Mouse (Mus musculus) forebrain, embryonic 13.5 days (tissue): ENCODE data around the gene Rab34. TPM values are rescaled to one million over a fixed set of nuclear protein-coding genes. Genes with fewer than 3 reads are reported as not detected.

Experiments
- ATAC-seq: fragments of 200-750 bp; cut with Nextera tagmentation; 2 replicates; pipeline ENCODE4 v1.8.0; 2017
- H3K27ac ChIP-seq: fragments of 300-500 bp; sonication (generic); 2 replicates; pipeline ENCODE4 v1.5.1; 2015; ENCODE audit warnings: inconsistent platforms, mild to moderate bottlenecking, moderate library complexity
- H3K27me3 ChIP-seq: fragments of 300-500 bp; sonication (generic); 2 replicates; pipeline ENCODE4 v1.6.1; 2015; ENCODE audit warnings: mild to moderate bottlenecking, inconsistent platforms
- H3K36me3 ChIP-seq: fragments of 300-500 bp; sonication (generic); 2 replicates; pipeline ENCODE4 v1.6.1; 2015; ENCODE audit warnings: mild to moderate bottlenecking, inconsistent platforms; ENCODE audit not compliant: poor library complexity, severe bottlenecking
- H3K4me1 ChIP-seq: fragments of 300-500 bp; sonication (generic); 2 replicates; pipeline ENCODE4 v1.6.1; 2015; ENCODE audit warnings: inconsistent platforms
- H3K4me2 ChIP-seq: fragments of 300-500 bp; sonication (generic); 2 replicates; pipeline ENCODE4 v1.6.1; 2015; ENCODE audit warnings: inconsistent platforms, mild to moderate bottlenecking, moderate library complexity
- H3K4me3 ChIP-seq: fragments of 300-500 bp; sonication (generic); 2 replicates; pipeline ENCODE4 v1.5.1; 2015; ENCODE audit warnings: mild to moderate bottlenecking, inconsistent platforms
- H3K9ac ChIP-seq: fragments of 300-500 bp; sonication (generic); 2 replicates; pipeline ENCODE4 v1.6.1; 2015; ENCODE audit warnings: mild to moderate bottlenecking, inconsistent platforms
- H3K9me3 ChIP-seq: fragments of 300-500 bp; sonication (generic); replicated peaks from 2 replicates; pipeline ENCODE4 v1.6.1; 2016; ENCODE audit warnings: inconsistent platforms
- WGBS: fragments of 180-500 bp; shearing (Covaris S2); methylation state at CpG from one replicate; pipeline ENCODE4 v1.1.7; 2015; 5-methylcytosine and 5-hydroxymethylcytosine counted together
- polyA plus RNA-seq: library from polyadenylated mRNA; unstranded; fragments of >200 nt; fragmentation: Nextera tagmentation; extraction: Ambion mirVana; gene quantifications from 2 replicates; pipeline ENCODE4 v1.2.1, GENCODE M21; 2015

Gene Rab34
- polyA plus RNA-seq, 1 experiment from 2014 or later = 42.1 TPM

DNA sequence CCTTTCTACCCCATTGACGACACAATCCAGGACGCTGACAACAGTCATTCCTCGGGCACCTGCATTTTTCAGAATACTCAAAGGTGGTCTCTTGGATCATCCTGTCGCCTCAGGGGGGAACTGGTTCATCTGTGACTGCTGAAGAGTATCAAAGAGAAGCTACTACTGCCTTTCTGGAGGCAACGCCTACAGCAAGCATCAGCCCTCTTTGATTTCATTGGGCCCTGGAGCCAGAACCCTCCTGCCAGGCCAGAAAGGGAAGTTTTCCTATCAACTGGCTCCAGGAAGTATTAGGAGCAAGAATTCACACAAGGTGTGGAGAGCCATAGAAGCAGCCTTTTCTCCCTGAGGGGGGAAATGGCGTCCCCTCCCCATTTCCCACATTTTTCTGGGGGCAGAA lies 21.6 kb upstream of the Rab34 start:
- no peak overlapping the region for H3K27ac ChIP-seq
- H3K27me3 ChIP-seq = no peaks in the 10 kb centered on the region
- 73% methylated on average over 6 of the region's 6 CpGs for WGBS
- peaks cover 39% of the 10 kb centered on the region for H3K4me1 ChIP-seq
- ATAC-seq = no peak
- no peak overlapping the region for H3K9ac ChIP-seq
- no peaks in the 10 kb centered on the region for H3K9me3 ChIP-seq
- H3K4me3 ChIP-seq = no peak overlapping the region
- H3K36me3 ChIP-seq = peaks cover 9% of the 10 kb centered on the region
- no peak overlapping the region for H3K4me2 ChIP-seq

DNA sequence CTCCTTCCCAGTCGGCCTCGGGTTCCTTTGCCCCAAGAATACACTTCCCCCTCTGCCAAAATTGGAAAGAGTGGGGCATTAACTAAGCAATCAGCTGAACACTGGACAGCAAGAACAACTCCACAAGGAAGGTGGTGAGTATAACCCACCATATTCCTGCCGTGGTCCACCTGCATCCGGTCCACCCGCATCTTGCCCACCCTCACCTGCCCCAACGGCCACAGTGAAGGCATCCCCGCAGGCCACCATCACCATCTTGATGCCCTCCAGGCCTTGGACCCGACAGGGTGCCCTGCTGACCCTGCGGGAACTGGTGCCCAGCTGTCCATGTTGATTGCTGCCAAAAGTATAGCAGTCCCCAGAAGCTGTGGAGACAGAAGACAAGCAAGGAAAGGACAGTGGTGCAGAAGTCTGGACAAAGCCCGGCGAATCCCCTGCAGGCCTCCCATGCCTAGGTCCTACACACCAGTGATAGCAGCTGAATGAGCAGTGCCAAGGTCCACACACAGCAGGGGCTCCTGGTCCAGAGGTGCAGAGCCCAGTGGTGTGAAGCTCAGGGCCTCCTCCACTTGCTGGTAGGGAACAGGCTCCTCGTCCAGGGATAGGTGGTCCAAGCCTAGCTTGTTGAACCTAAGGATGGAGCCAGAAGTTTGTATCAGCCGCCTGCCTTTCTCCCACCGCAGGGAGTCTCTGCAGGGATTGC lies 20.8 kb upstream of the Rab34 start:
- H3K27me3 ChIP-seq = no peaks in the 10 kb centered on the region
- no peak overlapping the region for H3K9ac ChIP-seq
- H3K36me3 ChIP-seq = peaks cover 2% of the 10 kb centered on the region
- no peak overlapping the region for H3K27ac ChIP-seq
- peaks cover 31% of the 10 kb centered on the region for H3K4me1 ChIP-seq
- H3K4me2 ChIP-seq = no peak overlapping the region
- H3K9me3 ChIP-seq = no peaks in the 10 kb centered on the region
- 87% methylated on average over 14 of the region's 14 CpGs for WGBS
- no peak for ATAC-seq
- no peak overlapping the region for H3K4me3 ChIP-seq

DNA sequence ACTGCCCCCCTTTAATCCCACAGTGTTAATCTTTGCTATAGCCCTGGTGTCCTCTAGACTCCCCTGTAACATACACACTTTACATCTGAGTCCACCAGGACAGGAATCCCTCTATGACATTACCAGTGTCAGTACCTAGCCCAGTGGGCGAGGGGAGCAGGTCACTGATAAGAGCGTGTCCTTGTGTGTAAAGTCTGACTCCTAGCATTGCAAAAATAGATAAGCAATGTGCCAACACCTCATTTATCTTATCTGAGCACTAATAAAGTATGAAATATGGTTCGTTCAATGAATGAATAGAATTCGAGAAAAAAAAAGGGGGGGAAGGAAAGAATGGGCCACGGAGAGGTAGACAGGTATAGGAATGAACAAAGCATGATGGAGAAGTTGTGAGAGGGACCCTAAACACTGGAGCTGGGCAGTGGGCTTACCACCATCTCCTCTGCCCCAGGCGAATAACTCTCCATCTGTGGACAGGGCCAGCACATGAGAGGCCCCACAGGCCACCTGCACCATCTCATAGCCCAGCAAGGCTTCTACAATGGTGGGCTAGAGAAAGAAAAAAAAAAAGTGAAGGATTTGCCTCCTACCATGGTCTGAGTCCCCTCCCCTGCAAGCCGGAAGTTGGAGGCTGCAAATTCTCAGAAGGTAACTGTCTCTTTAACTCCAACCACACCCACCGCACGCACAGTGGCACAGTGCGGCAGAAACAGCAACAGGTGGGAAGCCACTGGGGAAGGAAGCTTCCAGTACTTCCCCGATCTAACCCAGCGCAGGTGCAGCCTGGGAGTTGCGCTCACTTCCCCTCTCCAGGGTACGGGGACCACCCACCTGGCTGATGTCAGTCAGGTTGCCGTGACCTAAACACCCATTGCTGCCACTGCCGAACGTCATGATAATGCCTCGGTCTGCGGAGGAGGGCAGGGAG lies 19.4 kb upstream of the Rab34 start:
- ATAC-seq = no peak
- Histone ChIP-seq H3K4me2 (no peak overlapping the region), H3K27me3 (no peaks in the 10 kb centered on the region)

DNA sequence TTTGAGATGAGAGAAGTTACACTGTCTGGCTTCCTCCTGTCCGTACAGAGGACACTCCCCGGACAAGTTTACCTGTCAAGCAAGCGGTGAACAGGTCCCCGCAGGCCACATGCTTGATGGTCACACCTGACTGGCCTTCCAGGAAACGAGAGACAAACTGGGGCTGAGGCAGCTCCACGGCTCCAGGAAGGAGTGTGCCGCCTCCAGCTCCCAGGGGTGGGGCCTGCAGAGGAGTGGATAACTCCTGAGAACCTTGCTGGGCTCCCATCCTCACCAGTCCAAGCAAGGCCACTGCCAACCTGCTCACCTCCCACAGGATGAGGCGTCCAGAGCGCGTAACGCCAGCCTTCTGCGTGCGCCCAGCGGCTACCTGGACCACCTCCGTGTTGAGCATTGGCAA lies 17.9 kb upstream of the Rab34 start:
- Histone ChIP-seq H3K27ac (no peak overlapping the region), H3K4me1 (peaks cover 12% of the 10 kb centered on the region), H3K4me3 (no peak overlapping the region), H3K9ac (no peak overlapping the region), H3K9me3 (no peaks in the 10 kb centered on the region), H3K4me2 (no peak overlapping the region), H3K27me3 (no peaks in the 10 kb centered on the region), H3K36me3 (no peaks in the 10 kb centered on the region)
- ATAC-seq = no peak
- 92% methylated on average over 15 of the region's 15 CpGs for WGBS

More for the DNA sequence above, 19.4 kb upstream of the Rab34 start:
- H3K9ac ChIP-seq = no peak overlapping the region
- WGBS = 57% methylated on average over 19 of the region's 19 CpGs
- H3K9me3 ChIP-seq = no peaks in the 10 kb centered on the region
- H3K4me3 ChIP-seq = no peak overlapping the region
- no peak overlapping the region for H3K27ac ChIP-seq
- H3K36me3 ChIP-seq = no peaks in the 10 kb centered on the region
- H3K4me1 ChIP-seq = peaks cover 17% of the 10 kb centered on the region

DNA sequence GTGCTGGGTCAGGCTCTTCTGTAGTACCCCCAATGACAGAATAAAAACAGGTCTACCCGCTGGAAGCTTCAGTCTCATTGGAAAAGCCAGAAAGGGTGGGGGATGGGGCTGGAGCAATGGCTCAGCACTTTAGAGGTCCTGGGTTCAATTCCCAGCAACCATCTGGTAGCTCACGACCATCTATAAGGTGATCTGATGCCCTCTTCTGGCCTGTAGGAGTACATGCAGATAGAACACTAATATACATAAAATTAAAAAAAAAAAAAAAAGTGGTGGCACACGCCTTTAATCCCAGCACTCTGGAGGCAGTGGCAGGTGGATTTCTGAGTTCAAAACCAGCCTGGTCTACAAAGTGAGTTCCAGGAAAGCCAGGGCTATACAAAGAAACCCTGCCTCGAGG lies 16.9 kb upstream of the Rab34 start:
- H3K9ac ChIP-seq = no peak overlapping the region
- no peak overlapping the region for H3K4me3 ChIP-seq
- ATAC-seq = no peak
- H3K27ac ChIP-seq = no peak overlapping the region
- no peaks in the 10 kb centered on the region for H3K36me3 ChIP-seq
- no peaks in the 10 kb centered on the region for H3K27me3 ChIP-seq
- H3K4me1 ChIP-seq = peaks cover 9% of the 10 kb centered on the region
- no peaks in the 10 kb centered on the region for H3K9me3 ChIP-seq
- WGBS = 65% methylated on average over 4 of the region's 4 CpGs
- no peak overlapping the region for H3K4me2 ChIP-seq

DNA sequence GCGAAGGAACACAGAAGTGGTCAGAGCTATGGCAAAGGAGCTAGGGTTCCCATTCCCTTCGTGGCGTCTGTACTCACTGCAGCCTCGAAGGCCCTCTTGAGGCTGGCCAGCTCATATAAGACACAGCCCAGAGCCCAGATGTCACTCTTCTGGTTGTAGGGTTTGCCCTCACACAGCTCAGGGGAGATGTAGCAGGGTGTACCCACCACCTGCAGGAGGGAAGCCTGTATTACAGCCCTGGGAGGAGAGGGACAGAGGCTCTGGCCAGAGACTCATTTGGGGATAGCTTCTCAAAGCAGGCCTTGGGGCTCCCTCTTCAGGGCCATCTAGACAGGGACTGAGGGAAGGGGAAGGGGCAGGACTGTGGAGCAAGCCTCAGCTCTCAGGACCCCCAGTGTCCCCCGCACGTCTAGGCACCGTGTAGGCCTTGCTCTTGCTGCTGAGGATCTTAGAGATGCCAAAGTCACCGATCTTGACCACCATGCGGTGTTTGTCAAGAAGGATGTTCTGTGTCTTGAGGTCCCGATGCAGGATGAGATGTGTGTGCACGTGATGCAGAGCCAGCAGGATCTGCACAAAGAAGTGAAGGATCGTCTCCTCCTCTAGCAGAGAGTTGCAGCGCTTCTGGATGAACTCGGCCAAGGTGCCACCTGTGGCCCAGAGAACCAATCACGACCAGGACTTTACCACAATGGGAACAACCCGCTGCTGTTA lies 16.0 kb upstream of the Rab34 start:
- no peak overlapping the region for H3K27ac ChIP-seq
- 75% methylated on average over 16 of the region's 16 CpGs for WGBS
- 0 out of 2 replicates have a peak overlapping the region, but pooled peaks have one; percentile 8 for H3K9ac ChIP-seq
- peaks cover 11% of the 10 kb centered on the region for H3K4me1 ChIP-seq
- no peak overlapping the region for H3K4me2 ChIP-seq
- H3K27me3 ChIP-seq = no peaks in the 10 kb centered on the region
- ATAC-seq = no peak
- H3K9me3 ChIP-seq = no peaks in the 10 kb centered on the region
- H3K36me3 ChIP-seq = no peaks in the 10 kb centered on the region
- no peak overlapping the region for H3K4me3 ChIP-seq

DNA sequence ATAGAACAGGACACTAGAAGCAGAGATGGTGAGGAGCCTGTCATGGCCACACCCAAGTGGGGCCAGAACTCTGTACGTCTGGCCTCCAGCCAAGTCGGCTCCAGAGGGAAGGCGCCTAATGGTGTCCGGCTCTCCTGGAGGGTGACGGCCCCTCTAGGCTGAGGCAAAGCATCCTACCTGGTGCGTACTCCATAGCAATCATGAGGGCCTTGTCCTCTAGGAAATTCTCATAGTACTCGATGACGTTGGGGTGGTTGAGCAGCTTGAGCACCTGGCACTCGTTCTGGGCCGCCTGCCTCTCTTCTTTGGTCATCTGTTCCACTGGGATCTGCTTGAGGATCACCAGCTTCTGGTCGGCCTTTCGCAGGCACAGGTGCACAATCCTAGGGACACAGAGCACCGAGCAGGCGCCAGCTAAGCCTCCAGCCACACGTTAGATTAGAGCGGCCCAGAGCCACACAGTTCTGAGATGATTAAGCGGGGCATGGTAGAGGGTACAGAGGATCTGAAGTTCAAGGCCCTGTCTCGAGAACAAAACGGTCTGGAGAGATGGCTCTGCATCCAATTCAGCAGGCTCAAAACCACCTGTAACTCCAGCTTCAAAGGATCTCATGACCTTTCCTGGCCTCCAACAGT lies 15.4 kb upstream of the Rab34 start:
- Histone ChIP-seq H3K9me3 (no peaks in the 10 kb centered on the region), H3K4me2 (no peak overlapping the region), H3K4me3 (no peak overlapping the region), H3K27ac (no peak overlapping the region), H3K27me3 (no peaks in the 10 kb centered on the region), H3K36me3 (no peaks in the 10 kb centered on the region), H3K9ac (0 out of 2 replicates have a peak overlapping the region, but pooled peaks have one; percentile 4), H3K4me1 (peaks cover 18% of the 10 kb centered on the region)
- WGBS = 87% methylated on average over 19 of the region's 19 CpGs
- ATAC-seq = no peak

DNA sequence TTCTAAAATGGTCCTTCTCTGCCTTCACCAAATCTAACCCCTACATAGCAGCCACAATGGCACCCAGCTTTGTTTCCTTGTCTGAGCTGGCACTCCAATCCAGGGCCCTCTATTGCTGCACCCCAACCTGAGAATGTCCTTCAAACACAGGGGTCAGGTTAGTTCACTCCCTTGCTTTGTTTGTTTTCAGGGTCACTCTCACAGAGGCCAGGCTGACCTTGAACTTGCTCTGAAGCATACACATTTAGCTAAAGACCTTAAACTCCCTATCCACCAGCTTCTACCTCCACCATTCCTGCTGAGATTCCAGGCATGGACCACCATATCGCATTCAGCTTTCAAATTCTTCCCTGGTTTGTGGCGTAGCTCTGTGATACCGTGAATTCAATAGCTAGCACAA lies 13.7 kb upstream of the Rab34 start:
- H3K4me3 ChIP-seq = no peak overlapping the region
- peaks cover 34% of the 10 kb centered on the region for H3K4me1 ChIP-seq
- no peaks in the 10 kb centered on the region for H3K27me3 ChIP-seq
- no peak overlapping the region for H3K9ac ChIP-seq
- H3K9me3 ChIP-seq = no peaks in the 10 kb centered on the region
- H3K4me2 ChIP-seq = no peak overlapping the region
- peaks cover 4% of the 10 kb centered on the region for H3K36me3 ChIP-seq
- WGBS = 90% methylated on average over 3 of the region's 3 CpGs
- no peak overlapping the region for H3K27ac ChIP-seq
- ATAC-seq = no peak

DNA sequence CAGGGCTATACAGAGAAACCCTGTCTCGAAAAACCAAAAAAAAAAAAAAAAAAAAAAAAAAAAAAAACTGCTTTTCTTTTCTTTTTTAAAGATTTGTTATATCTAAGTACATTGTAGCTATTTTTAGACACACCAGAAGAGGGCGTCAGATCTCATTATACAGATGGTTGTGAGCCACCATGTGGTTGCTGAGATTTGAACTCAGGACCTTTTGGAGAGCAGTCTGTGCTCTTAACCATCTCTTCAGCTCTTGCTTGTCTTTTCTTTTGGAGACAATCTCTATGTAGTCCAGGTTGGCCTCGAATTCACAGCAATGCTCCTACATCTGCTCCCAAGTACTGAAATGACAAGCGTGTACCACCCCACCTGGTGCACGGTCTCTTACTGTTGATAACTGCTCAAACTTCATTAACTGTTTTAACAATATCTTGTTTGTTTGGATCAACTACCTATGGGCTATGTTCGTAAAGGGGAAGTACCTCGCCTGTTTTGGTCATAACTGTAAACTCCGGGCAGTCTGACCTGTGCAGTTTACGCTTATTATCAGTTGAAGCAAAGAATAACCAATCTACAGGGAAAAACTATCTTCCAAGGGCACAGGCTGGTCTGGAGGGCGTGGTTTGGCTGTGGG lies 12.3 kb upstream of the Rab34 start:
- 5% methylated on average over 9 of the region's 10 CpGs for WGBS
- peaks cover 47% of the 10 kb centered on the region for H3K4me1 ChIP-seq
- H3K36me3 ChIP-seq = peaks cover 18% of the 10 kb centered on the region
- peak overlapping the region; percentile 61 for H3K27ac ChIP-seq
- no peaks in the 10 kb centered on the region for H3K27me3 ChIP-seq
- H3K4me2 ChIP-seq = peak overlapping the region; percentile 86
- no peaks in the 10 kb centered on the region for H3K9me3 ChIP-seq
- ATAC-seq = no peak
- H3K4me3 ChIP-seq = peak overlapping the region; percentile 61
- peak overlapping the region; percentile 74; the same call in 1 of the 2 replicates for H3K9ac ChIP-seq

DNA sequence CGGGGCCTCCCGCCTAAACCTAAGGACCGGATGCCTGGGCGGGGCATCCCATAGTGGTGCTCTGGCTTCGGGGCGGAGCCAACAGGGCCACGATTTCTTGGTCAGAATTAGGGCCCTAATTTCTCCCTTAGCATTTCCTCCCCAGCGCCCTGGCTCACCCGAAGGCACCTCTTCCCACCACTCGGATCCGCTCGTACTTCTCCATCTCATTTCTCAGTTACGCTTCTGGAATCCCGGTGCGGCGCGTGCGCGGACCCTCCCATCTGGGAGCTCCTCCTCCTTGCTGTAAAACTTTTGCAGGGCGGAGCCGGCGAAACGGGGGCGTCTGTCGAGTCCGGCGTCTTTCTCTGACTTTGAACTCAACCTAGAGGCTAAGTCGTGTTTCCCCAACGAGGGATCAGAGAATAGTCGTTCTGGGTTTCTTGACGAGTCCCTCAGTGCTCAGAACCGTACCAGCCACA lies 11.8 kb upstream of the Rab34 start, which contains the start of the genes Nek8 and Tlcd1:
Gene Nek8 (minus strand): TSS at position 274 of the 461 bp plus-strand sequence.
Gene Tlcd1 (plus strand): TSS at position 310 of the 461 bp plus-strand sequence.
- no peaks in the 10 kb centered on the region for H3K27me3 ChIP-seq

DNA sequence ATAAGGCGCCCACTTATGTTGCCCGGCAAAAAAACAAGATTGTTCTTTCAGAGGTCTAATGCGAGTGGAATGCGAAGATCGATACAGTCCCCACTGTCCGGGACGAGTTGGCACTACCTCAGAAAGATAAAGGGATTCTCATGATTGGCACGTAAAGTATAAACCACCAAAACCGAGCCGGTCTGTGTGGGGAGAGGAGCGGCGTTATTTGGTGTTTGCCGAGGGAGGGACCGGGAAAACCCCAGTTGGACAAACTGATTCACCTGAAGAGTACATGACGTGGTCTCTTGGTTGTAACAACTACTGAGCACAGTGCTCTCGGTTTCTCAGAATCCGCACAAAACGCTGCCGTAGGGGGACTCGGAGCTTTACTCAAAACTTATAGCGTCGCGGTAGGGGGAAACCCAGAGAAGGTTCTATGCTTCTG lies 11.3 kb upstream of the Rab34 start:
- Histone ChIP-seq H3K27ac (no peak overlapping the region), H3K4me2 (peak overlapping the region; percentile 86), H3K9me3 (no peaks in the 10 kb centered on the region), H3K36me3 (peaks cover 28% of the 10 kb centered on the region), H3K27me3 (no peaks in the 10 kb centered on the region), H3K4me1 (peaks cover 56% of the 10 kb centered on the region), H3K9ac (peak overlapping the region; percentile 74), H3K4me3 (peak overlapping the region; percentile 61)
- WGBS = under 1% methylated on average over 23 of the region's 23 CpGs
- no peak for ATAC-seq

More for the DNA sequence above, 11.8 kb upstream of the Rab34 start, which contains the start of the genes Nek8 and Tlcd1:
- peak within 1 kb of the TSS; percentile 86 for H3K4me2 ChIP-seq
- peak within 1 kb of the TSS; percentile 74 for H3K9ac ChIP-seq
- H3K4me1 ChIP-seq = peaks cover 51% of the 10 kb centered on the region
- no peaks in the 10 kb centered on the region for H3K9me3 ChIP-seq
- H3K36me3 ChIP-seq = peaks cover 24% of the 10 kb centered on the region
- peak within 1 kb of the TSS; percentile 93 for H3K27ac ChIP-seq
- peak; percentile 69 for ATAC-seq
- under 1% methylated on average over 32 of the region's 32 CpGs for WGBS
- H3K4me3 ChIP-seq = peak within 1 kb of the TSS; percentile 61
